Mouse (Mus musculus): ENCODE measurements around the gene Prr7.
A peak's percentile ranks its signal among the peaks of the same experiment; 100 is the strongest.
"Not testable (repeated sequence)": the region's sequence is repeated elsewhere in the genome, so short reads cannot be mapped to it uniquely, and the experiment has no call there.

The Prr7 gene

GRCm38 (mm10) chr13:55464027-55464884, at the start of gene Prr7:
Gene Prr7, plus strand, starts transcription at chr13:55464267.
- no peak for DNase-seq (ENCODE audit: low read depth, low spot score)

DNA sequence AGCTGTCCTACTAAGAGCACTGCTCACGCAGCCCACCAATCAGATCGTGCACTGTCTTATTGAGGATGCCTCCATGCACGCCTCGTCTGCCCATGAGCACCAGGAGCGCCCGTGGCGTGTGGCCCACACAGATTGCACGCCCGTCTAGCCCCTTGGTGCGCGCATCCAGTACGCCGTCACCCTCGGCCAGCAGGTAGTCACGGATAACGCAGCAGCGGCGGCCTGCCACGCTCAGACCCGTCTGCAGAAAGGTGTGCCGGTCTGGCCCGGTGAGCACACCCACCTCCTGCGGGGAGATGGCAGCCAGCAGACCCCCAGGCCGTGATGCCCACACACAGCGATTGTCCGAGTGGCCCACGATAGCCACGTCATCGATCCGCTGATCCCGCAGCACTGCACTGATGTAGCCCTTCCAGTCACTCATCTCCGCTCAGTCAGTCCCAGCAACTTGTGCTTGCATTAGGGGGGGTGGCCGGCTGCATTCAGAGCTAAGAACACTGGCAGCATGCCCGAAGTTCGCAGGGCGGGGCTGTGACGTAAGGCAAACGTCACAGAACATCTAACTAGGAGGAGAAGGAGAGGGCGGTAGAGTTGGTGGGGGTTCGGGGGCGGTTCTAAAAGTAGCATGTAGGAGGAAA, 49.2 kb upstream of the Prr7 start, which contains the start of gene Pfn3:
Gene Pfn3, minus strand, starts transcription at position 490 of the 638 bp plus-strand sequence.
- no peak for DNase-seq (ENCODE audit: low read depth, low spot score)

DNA sequence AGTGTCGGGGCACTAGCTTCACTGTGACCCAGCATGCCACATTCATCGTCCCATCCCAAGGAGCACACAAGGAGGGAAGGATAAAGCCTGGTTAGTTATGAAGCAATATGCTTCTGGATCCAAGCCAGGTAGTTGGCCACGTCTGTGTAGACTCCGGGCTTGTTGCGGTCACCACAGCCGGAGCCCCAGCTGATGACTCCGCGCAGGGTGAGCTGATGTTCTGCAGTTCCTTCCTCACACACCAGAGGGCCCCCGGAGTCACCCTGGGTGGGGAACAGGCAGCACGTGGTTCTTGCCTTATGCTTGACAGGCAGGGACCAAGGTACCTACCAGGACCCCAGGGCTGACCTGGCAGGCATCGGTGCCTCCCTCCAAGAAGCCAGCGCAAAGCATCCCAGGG, 46.1 kb upstream of the Prr7 start:
- DNase-seq (ENCODE audit: low read depth, low spot score), result peak; percentile 74

DNA sequence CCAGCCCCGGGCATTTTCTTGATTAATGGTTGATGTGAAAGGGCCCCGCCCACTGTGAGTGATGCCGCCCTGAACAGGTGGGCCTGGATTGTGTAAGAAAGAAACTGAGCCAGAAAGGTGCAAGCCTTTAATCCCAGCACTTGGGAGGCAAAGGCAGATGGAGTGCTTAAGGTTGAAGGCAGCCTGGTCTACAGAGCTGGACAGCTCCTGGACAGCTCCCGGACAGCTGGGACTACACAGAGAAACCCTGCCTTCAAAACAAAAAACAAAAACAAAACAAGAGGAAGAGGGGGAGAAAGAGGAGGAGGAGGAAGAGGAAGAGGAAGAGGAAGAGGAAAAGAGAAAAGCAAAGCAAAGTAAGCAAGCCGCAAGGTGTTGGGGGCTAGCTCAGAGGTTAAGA, 44.9 kb upstream of the Prr7 start:
- DNase-seq (ENCODE audit: low read depth, low spot score), result peak; percentile 25

- no peak for DNase-seq (ENCODE audit: low read depth, low spot score)
These were observed 43.8 kb upstream of the Prr7 start for GRCm38 (mm10) chr13:55420018-55420932.

GRCm38 (mm10) chr13:55420933-55421800, 42.9 kb upstream of the Prr7 start:
- DNase-seq (ENCODE audit: low read depth, low spot score), result no peak

GRCm38 (mm10) chr13:55426613-55427012, 37.5 kb upstream of the Prr7 start, which contains the start of gene F12:
Gene F12, minus strand, starts transcription at chr13:55426793.
- no peak for DNase-seq (ENCODE audit: low read depth, low spot score)

- DNase-seq (ENCODE audit: low read depth, low spot score), result no peak
These were observed 34.7 kb upstream of the Prr7 start for GRCm38 (mm10) chr13:55429226-55429888.

DNA sequence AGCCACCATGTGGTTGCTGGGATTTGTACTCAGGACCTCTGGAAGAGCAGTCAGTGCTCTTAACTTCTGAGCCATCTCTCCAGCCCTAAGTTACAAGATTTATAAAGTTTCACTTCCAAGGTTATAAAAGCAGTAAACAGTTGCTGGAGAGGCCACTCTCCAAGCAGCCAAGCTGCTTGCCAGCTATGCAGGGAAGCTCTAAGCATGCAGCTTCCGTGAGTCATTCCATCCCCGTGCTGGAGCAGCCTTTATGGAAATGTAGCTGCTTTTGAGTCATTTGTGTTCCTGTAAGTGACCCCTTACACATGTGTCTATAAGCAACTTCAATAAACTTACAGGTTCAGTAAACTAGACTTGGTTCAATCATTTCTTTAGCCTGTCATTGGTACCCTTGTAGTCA, 33.5 kb upstream of the Prr7 start:
- peak; percentile 54 for DNase-seq (ENCODE audit: low read depth, low spot score)

DNA sequence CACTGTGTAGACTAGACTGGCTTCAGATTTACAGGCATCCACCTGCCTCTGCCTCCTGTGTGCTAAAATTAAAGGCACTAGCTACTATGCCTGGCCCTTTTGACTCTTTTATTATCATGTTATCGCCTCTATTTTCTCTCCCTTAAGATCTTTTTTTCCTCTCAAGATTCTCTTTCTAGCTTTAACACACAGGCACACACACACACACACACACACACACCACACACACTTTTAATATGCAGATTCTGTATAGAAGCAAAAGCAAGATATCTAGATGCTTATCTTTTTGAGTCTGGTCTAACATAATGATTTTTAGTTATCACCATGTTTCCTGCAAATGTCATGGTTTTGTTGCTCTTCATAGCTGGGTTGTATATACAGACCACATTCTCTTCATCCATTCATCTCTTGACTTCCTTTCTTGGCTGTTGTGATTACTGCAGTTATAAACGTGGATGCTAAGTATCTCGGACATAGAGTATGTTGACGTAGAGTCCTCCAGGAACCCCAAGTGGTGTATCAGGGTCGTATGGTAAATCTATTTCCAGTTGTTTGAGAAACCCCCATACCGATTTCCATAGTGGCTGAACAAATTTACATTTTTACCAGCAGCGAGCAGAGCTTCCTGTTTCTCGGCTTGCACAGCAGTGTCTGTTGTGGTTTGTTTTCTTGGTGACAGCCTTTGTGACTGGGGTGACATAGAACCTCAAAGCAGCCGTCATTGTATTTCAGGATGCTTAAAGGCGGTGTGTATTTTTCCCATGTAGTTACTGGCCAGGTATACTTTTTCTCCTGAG, 32.0 kb upstream of the Prr7 start:
- no peak for DNase-seq (ENCODE audit: low read depth, low spot score)

DNA sequence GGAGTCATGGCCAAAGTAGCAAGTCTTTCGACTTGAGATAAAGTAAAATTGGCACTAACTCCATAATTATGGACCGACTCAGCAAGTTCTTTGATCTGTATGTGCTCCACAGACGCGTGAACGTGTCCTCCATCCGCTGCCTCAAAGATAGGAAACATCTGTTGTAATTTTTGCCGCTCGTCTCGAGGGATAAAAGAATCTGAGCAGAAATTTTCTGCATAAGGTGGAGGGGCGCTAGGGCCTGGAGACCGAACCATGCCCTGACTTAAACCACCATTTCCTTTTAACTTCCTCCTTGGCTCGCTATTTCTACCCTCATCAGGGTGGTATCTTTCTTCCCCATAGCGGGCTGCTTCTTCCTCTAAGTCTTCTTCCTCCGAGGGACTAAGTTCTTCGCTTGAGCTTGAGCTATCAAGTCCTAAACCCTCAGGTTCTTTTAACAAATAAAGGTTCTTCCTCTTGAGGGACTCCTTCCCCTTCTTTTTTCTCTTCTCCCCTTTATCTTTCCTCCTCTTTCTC, 26.9 kb upstream of the Prr7 start:
- not testable (repeated sequence) for DNase-seq (ENCODE audit: low read depth, low spot score)

- no peak for DNase-seq (ENCODE audit: low read depth, low spot score)
These were observed 20.2 kb upstream of the Prr7 start for GRCm38 (mm10) chr13:55443799-55444285.

GRCm38 (mm10) chr13:55444286-55444936, 19.7 kb upstream of the Prr7 start:
- DNase-seq (ENCODE audit: low read depth, low spot score), result no peak

DNA sequence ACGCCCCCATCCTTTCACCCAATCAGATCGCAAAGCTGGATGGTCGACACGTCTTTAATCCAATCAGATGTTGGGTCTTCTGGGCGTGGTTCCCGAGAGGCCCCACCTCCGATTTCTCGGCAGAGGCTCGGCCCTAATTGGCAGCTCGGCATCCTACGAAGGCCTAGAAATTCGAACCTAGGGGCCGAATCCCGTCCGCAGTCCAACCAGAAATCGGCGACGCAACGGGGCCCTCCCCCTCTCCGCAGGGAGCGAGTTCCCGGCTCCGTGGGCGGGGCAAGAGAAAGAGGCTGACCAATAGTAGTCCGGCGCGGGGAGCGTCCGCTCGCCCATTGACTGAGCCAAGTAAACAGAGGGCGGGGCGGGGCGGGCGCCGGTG, 19.1 kb upstream of the Prr7 start, which contains the start of gene Grk6:
Gene Grk6, plus strand, starts transcription at position 136 of the 379 bp plus-strand sequence.
- DNase-seq (ENCODE audit: low read depth, low spot score), result peak; percentile 99

DNA sequence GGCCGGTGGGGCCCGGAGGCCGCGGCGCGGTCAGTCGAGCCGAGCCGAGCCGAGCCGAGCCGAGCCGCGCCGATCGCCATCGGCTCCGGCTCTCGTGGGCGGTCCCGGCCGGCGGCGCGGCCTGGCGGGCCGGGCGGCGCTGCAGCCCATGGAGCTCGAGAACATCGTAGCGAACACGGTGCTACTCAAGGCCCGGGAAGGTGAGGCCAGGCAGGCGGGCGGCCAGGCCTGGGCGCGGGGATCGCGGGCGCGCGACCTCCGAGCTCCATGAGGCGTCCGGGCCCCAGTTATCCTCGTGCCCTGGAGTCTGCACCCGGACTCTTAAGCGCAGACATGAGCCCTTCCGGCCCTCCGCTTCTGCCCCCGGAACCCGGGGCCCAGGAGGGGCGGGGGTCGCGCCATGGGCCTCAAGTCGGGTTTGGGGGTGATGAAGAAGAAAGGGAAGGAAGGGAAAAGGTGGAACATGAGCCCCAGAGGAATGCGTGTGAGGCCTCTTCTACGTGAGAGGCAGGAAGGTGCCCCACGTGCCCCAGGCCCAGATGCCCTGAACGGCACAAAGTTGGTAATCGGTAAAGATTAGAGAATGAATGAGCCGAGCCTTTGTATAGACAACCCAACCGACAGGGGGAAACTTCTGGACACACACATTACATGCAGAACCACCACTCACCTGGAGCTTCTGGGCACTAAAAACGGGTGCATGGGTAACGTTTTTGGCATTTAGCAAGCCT, 18.5 kb upstream of the Prr7 start:
- peak; percentile 43 for DNase-seq (ENCODE audit: low read depth, low spot score)

GRCm38 (mm10) chr13:55446483-55447105, 17.5 kb upstream of the Prr7 start:
- DNase-seq (ENCODE audit: low read depth, low spot score), result no peak

DNA sequence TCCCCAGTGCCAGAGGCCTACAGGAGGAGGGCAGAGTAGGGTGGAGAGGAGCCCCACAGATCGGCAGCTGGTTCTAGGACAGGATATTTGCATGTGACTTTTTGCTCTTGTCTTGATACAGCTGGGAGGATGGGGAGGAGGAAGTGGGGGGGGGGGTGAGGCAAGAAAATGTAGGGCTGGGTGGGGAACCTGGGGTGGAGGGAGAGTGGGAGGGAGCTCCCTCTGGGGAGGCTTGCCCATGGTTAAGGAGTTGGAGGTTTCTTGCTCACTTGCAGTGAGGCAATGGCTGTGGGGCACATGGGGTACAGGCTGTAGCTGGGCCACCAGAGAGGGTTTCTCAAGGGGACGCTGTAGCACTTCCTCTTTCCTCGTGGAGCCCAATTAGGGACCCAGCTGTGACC, 16.5 kb upstream of the Prr7 start:
- no peak for DNase-seq (ENCODE audit: low read depth, low spot score)
